Mouse (Mus musculus): Measurements from ENCODE around the gene Gm28635. TPM values are rescaled to one million over a fixed set of nuclear protein-coding genes. Genes with fewer than 3 reads are reported as not detected.
"Not testable (repeated sequence)": the region's sequence is repeated elsewhere in the genome, so short reads cannot be mapped to it uniquely, and the experiment has no call there.

Gm28635 gene
- total RNA-seq, 2 experiments from 2014 or later = 3.3 to 9.9 TPM

GRCm38 (mm10) chr2:84677270-84677967 is 422 bp downstream of the Gm28635 start:
- peak; percentile 66 for TF ChIP-seq CTCF (conservative IDR thresholded peaks at IDR 0.05)
- Histone ChIP-seq H3K27ac (peak overlapping the region; percentile 90), H3K4me3 (peak overlapping the region; percentile 97)
- peak in 1 of 2 experiments; percentile 55 for DNase-seq (ENCODE audit: low spot score in 2 of 2)

DNA sequence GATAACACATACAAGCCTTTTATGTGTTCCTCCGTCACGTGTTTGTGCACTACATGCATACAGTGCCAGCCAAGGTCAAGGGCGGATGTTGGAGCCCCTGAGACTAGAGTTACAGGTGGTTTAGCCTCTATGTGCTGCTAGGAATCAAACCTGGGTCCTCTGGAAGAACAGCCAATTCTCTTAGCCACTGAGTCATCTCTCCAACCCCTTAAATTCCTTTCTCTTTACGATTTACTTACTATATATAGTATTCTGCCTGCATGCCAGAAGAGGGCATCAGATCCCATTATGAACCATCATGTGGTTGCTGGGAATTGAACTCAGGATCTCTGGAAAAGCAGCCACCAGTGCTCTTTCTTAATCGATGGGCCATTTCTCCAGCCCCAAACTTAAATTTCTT is 6.3 kb downstream of the Gm28635 start:
- not testable (repeated sequence) for DNase-seq (ENCODE audit: low spot score in 2 of 2); H3K4me3 ChIP-seq; H3K27ac ChIP-seq
- 0 out of 2 replicates have a peak, but pooled peaks have one; percentile 18 for TF ChIP-seq CTCF (conservative IDR thresholded peaks at IDR 0.05)

DNA sequence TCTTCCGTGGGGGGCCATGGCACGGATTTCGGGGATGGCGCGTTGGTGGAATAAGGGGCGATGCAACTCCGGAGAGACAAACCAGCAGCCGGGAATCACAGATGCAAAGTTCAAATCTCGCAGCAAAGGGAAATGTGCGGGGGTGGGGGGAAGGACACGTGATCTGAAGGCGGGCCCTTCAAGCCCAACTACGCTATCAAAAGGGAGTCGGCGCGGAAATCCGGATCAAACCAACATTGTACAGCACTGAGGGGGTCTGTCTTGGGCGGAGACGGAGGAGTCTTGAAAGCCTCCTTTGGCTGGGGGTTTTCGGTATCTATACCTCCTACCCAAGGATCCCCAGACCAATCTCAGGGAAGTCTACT is 7.3 kb downstream of the Gm28635 start, which contains the start of gene Selenoh:
Gene Selenoh, minus strand, starts transcription at position 202 of the 365 bp plus-strand sequence.
- Histone ChIP-seq H3K27ac (peak within 1 kb of the TSS; percentile 90), H3K4me3 (peak within 1 kb of the TSS; percentile 92)
- TF ChIP-seq CTCF (conservative IDR thresholded peaks at IDR 0.05) = no peak
- peak; percentile 86 to 88 for DNase-seq (ENCODE audit: low spot score in 2 of 2)

- TF ChIP-seq CTCF (conservative IDR thresholded peaks at IDR 0.05) = no peak
- peak in 1 of 2 experiments; percentile 17 for DNase-seq (ENCODE audit: low spot score in 2 of 2)
- peak overlapping the region; percentile 92 for H3K4me3 ChIP-seq
- H3K27ac ChIP-seq = peak overlapping the region; percentile 90
Measured at GRCm38 (mm10) chr2:84669828-84670568, 7.8 kb downstream of the Gm28635 start.

DNA sequence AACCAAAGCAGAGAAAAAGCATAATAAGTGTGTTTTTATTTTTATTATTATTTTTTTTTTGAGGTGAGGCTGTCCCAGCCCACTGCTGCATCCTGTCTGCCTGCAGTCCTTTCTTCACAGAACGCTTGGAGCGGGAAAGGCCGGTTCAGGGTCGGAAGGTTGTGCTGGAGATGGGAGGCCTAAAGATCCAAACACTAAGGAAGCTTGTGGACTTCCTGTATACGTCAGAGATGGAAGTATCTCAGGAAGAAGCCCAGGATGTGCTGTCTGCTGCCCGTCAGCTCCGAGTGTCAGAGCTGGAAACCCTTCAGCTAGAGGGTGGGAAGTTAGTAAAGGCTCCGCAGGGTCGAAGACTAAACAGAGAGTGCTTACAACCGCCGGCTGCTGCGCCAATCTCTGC is 11.8 kb downstream of the Gm28635 start:
- H3K27ac ChIP-seq = no peak overlapping the region

GRCm38 (mm10) chr2:84662866-84663265 is 15.0 kb downstream of the Gm28635 start:
- no peak for DNase-seq (ENCODE audit: low spot score in 2 of 2)
- no peak overlapping the region for H3K27ac ChIP-seq
- TF ChIP-seq CTCF (conservative IDR thresholded peaks at IDR 0.05) = peak; percentile 73
- H3K4me3 ChIP-seq = no peak overlapping the region

More for the DNA sequence above, 11.8 kb downstream of the Gm28635 start:
- H3K4me3 ChIP-seq = no peak overlapping the region
- TF ChIP-seq CTCF (conservative IDR thresholded peaks at IDR 0.05) = no peak
- DNase-seq (ENCODE audit: low spot score in 2 of 2) = no peak

DNA sequence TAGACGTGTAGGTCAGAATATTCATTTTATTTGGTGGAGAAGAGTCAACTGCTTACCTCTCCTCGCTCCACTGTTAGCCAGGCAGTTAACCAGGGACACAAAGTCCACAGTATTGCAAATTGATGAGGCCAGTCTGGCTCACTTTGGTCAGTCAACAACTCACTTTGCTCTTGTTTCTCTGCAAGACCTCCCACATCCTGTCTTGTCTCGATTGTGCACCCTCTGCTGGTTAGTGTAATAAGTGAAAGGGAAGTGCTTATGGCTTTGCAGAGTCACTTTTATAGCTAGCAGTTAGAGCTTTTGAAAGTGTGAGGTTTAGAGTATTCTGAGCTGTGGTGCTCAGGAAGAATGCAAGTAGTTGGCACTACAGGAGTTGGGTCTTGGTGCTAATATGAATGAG is 17.6 kb downstream of the Gm28635 start:
- Histone ChIP-seq H3K27ac (no peak overlapping the region), H3K4me3 (no peak overlapping the region)
- peak; percentile 41 to 60 for DNase-seq (ENCODE audit: low spot score in 2 of 2)
- peak; percentile 81 for TF ChIP-seq CTCF (conservative IDR thresholded peaks at IDR 0.05)

DNA sequence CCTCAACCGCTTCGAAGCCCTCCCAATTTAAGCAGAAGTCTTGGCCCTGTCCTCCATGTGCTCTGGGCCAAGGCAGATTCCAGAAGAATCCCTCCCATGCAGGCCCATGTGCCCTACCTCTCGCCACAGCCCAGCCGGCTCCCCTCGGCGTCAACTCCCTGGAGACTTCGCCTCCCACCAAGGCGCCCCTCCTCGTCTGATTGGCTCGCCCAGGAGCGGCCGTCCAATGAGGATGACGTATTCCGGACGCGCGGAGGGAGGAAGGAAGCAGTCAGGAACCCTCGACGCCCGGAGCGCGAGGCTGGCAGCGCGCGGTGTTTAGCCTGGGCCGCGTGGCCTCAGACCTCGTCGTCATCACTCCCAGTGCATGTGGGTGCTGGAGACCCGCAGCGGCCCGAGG is 19.0 kb downstream of the Gm28635 start, which contains the start of gene Btbd18:
Gene Btbd18, plus strand, starts transcription at position 274 of the 400 bp plus-strand sequence.
- H3K4me3 ChIP-seq = no peak within 1 kb of the TSS
- no peak within 1 kb of the TSS for H3K27ac ChIP-seq
- no peak for DNase-seq (ENCODE audit: low spot score in 2 of 2)
- no peak for TF ChIP-seq CTCF (conservative IDR thresholded peaks at IDR 0.05)

GRCm38 (mm10) chr2:84655864-84656263 is 22.0 kb downstream of the Gm28635 start:
- DNase-seq (ENCODE audit: low spot score in 2 of 2) = no peak
- H3K4me3 ChIP-seq = no peak overlapping the region
- H3K27ac ChIP-seq = no peak overlapping the region
- no peak for TF ChIP-seq CTCF (conservative IDR thresholded peaks at IDR 0.05)

DNA sequence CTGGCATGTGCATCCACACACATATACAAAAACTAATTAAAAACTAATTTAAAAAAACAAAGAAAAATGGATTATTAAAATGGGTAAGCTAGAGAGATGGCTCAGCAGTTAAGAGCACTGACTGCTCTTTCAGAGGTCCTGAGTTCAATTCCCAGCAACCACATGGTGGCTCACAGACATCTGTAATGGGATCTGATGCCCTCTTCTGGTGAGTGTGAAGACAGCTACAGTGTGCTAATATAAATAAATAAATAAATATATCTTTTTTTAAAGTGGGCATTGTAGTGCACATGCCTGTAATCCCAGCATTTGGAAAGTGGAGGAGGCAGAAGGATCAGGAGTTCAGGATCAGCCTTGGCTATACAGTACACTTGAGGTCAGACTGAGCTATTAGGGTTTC is 24.5 kb downstream of the Gm28635 start:
- no peak overlapping the region for H3K4me3 ChIP-seq
- peak; percentile 76 for TF ChIP-seq CTCF (conservative IDR thresholded peaks at IDR 0.05)
- no peak overlapping the region for H3K27ac ChIP-seq
- DNase-seq (ENCODE audit: low spot score in 2 of 2) = no peak

- TF ChIP-seq CTCF (conservative IDR thresholded peaks at IDR 0.05) = no peak
- peak; percentile 83 to 92 for DNase-seq (ENCODE audit: low spot score in 2 of 2)
- peak within 1 kb of the TSS; percentile 88 for H3K27ac ChIP-seq
- H3K4me3 ChIP-seq = peak within 1 kb of the TSS; percentile 90
Measured at GRCm38 (mm10) chr2:84650464-84651195, 27.2 kb downstream of the Gm28635 start, which contains the start of gene Ctnnd1. TSS of gene Ctnnd1 (minus strand) at chr2:84650765.

DNA sequence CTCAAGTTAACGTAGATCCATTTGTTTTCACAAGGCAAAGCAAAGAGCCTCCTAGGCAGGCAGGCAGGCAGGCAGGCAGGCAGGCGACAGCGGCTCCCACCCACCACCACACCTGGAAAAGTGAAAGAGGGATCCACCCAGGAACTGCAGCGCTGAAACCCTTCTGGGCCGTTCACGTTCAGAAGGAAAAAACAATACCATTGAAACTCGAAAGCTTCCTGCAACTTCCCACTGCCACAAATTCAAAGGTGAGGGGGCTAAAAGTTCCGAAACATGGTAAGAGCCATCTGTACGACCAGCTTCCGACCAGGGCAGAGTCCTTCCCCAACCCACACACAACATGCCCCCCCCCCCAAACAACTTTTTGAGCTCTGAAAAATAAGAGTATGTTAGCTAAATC is 28.2 kb downstream of the Gm28635 start:
- no peak for DNase-seq (ENCODE audit: low spot score in 2 of 2)
- no peak for TF ChIP-seq CTCF (conservative IDR thresholded peaks at IDR 0.05)
- peak overlapping the region; percentile 88 for H3K27ac ChIP-seq
- peak overlapping the region; percentile 90 for H3K4me3 ChIP-seq

GRCm38 (mm10) chr2:84648369-84648768 is 29.5 kb downstream of the Gm28635 start:
- H3K4me3 ChIP-seq = peak overlapping the region; percentile 90
- peak; percentile 50 for TF ChIP-seq CTCF (conservative IDR thresholded peaks at IDR 0.05)
- DNase-seq (ENCODE audit: low spot score in 2 of 2) = no peak
- peak overlapping the region; percentile 88 for H3K27ac ChIP-seq

All from layer of hippocampus, adult 2 months (tissue).